18 mouse cellular contexts compared by ENCODE assay signal in genomic region chr12:79242921-79243320, GRCm38 (mm10). TPM values are rescaled to one million over a fixed set of nuclear protein-coding genes. Genes with fewer than 3 reads are reported as not detected.
DNase-seq lines count a peak whose midpoint lies in the region; TF ChIP-seq lines count a peak whose summit lies in the region.
"Had no signal": no experiment of that assay in that cellular context is flagged by ENCODE, and none has a peak within 500 bp of the region (broad histone marks: within the 10 kb centered on the region; RNA-seq: fewer than 3 reads in every experiment).

No protein-coding gene starts in this region.

- peak; percentile 81 to 90 for TF ChIP-seq EP300 in MEL (IDR thresholded peaks at IDR 0.05; ENCODE audit: low read depth in 1 of 2, low read length in 2 of 2)

- DNase-seq in retina, adult 2 months (ENCODE audit: low read depth, low spot score): peak; percentile 72
- no peak for DNase-seq in retina, postnatal 1 day
- peak; percentile 66 for DNase-seq in MEL (ENCODE audit: low read depth, low spot score)
- DNase-seq in MEL-GATA-1-ER (ENCODE audit: extremely low read depth, low read depth): peak; percentile 35
- DNase-seq in layer of hippocampus, postnatal 14 days (ENCODE audit: low spot score in 2 of 2): no peak
- DNase-seq: adrenal gland, adult 2 months; adrenal gland, postnatal 10 days; adrenal gland, postnatal 25 days; cerebellum, adult 11-12 months; cerebellum, adult 2 months; cerebellum, adult 9-10 months; cerebellum, postnatal 10 days; cerebellum, postnatal 25 days; forebrain, postnatal 0 days had no signal

- no peaks in the 10 kb centered on the region for H3K9me3 ChIP-seq in MEL (replicated peaks; ENCODE audit: insufficient read depth, low read length)
- H3K9me3 ChIP-seq: embryonic facial prominence, embryonic 10.5 days; embryonic facial prominence, embryonic 12.5 days; forebrain, embryonic 13.5 days; forebrain, embryonic 15.5 days had no signal

- no peak overlapping the region for H3K9ac ChIP-seq in MEL (ENCODE audit: control insufficient read depth, low read depth, low read length, poor library complexity, severe bottlenecking)
- H3K9ac ChIP-seq: embryonic facial prominence, embryonic 12.5 days; forebrain, embryonic 13.5 days; forebrain, embryonic 15.5 days; forebrain, postnatal 0 days had no signal

- TF ChIP-seq RAD21 in MEL (IDR thresholded peaks at IDR 0.05; ENCODE audit: low read depth, low read length): no peak

- no peaks in the 10 kb centered on the region for H3K79me2 ChIP-seq in MEL (ENCODE audit: control insufficient read depth, insufficient read depth, low read length, poor library complexity)

- peaks cover 8 to 20% of the 10 kb centered on the region in 2 experiments for H3K4me1 ChIP-seq in MEL (ENCODE audit: control insufficient read depth in 1 of 2, insufficient read depth in 2 of 2, low read length in 2 of 2)
- H3K4me1 ChIP-seq: embryonic facial prominence, embryonic 10.5 days; embryonic facial prominence, embryonic 12.5 days; forebrain, embryonic 13.5 days; forebrain, embryonic 15.5 days had no signal

- TF ChIP-seq CTCF in MEL (IDR thresholded peaks at IDR 0.05 in 2 of 3, conservative IDR thresholded peaks at IDR 0.05 in 1 of 3; ENCODE audit: control insufficient read depth in 1 of 3, insufficient read depth in 1 of 3, low read depth in 2 of 3, low read length in 3 of 3, poor library complexity in 1 of 3, severe bottlenecking in 1 of 3): no peak

- H3K4me3 ChIP-seq in MEL (ENCODE audit: control insufficient read depth in 1 of 2, insufficient read depth in 1 of 2, low read depth in 2 of 2, low read length in 2 of 2): no peak overlapping the region; a peak in 1 of 4 replicates
- H3K4me3 ChIP-seq: embryonic facial prominence, embryonic 10.5 days; embryonic facial prominence, embryonic 12.5 days; forebrain, embryonic 13.5 days; forebrain, embryonic 15.5 days had no signal

- peaks cover 8 to 17% of the 10 kb centered on the region in 2 experiments for H3K36me3 ChIP-seq in MEL (ENCODE audit: control insufficient read depth in 1 of 2, insufficient read depth in 2 of 2, low read length in 2 of 2)

- TF ChIP-seq POLR2A in MEL (IDR thresholded peaks at IDR 0.05; ENCODE audit: control insufficient read depth in 1 of 2, insufficient read depth in 1 of 2, low read depth in 1 of 2, low read length in 2 of 2, poor library complexity in 1 of 2): no peak

- peak overlapping the region; percentile 65 for H3K27ac ChIP-seq in MEL (ENCODE audit: control insufficient read depth, low read depth, low read length)
- H3K27ac ChIP-seq: embryonic facial prominence, embryonic 10.5 days; embryonic facial prominence, embryonic 12.5 days; forebrain, embryonic 13.5 days; forebrain, embryonic 15.5 days had no signal

- H3K27me3 ChIP-seq in MEL (ENCODE audit: control insufficient read depth in 1 of 2, insufficient read depth in 2 of 2, low read length in 2 of 2): no peaks in the 10 kb centered on the region
- H3K27me3 ChIP-seq: embryonic facial prominence, embryonic 12.5 days; forebrain, embryonic 13.5 days; forebrain, embryonic 15.5 days had no signal

TF ChIP-seq in MEL, 35 proteins besides CTCF, POLR2A, EP300 and RAD21:
- TF ChIP-seq ZKSCAN1 (IDR thresholded peaks at IDR 0.05; ENCODE audit: low read depth, low read length) (no peak), JUND (IDR thresholded peaks at IDR 0.05; ENCODE audit: low read depth, low read length) (no peak), MXI1 (IDR thresholded peaks at IDR 0.05; ENCODE audit: low read depth, low read length) (no peak), USF1 (IDR thresholded peaks at IDR 0.05; ENCODE audit: low read depth, low read length) (no peak), TBP (IDR thresholded peaks at IDR 0.05; ENCODE audit: low read depth, low read length) (no peak), MAFK (IDR thresholded peaks at IDR 0.05; ENCODE audit: borderline replicate concordance, low read depth, low read length) (no peak), UBTF (IDR thresholded peaks at IDR 0.05; ENCODE audit: borderline replicate concordance, insufficient read depth, low read depth, low read length) (no peak), GATA1 (IDR thresholded peaks at IDR 0.05; ENCODE audit: low read depth, low read length) (peak; percentile 82), SMC3 (IDR thresholded peaks at IDR 0.05; ENCODE audit: low read depth, low read length) (no peak), HCFC1 (IDR thresholded peaks at IDR 0.05; ENCODE audit: low read depth, low read length) (no peak), USF2 (IDR thresholded peaks at IDR 0.05; ENCODE audit: borderline replicate concordance in 1 of 2, insufficient read depth in 1 of 2, low read depth in 1 of 2, low read length in 2 of 2) (no peak), KAT2A (conservative IDR thresholded peaks at IDR 0.05; ENCODE audit: low read depth, low read length) (no peak), MEF2A (IDR thresholded peaks at IDR 0.05; ENCODE audit: extremely low read depth, insufficient replicate concordance, low read depth, low read length, poor library complexity, severe bottlenecking) (no peak), GABPA (IDR thresholded peaks at IDR 0.05; ENCODE audit: low read depth, low read length) (no peak), ZC3H11A (IDR thresholded peaks at IDR 0.05; ENCODE audit: low read depth, low read length) (no peak), MAZ (IDR thresholded peaks at IDR 0.05; ENCODE audit: low read depth, low read length) (no peak), ZMIZ1 (IDR thresholded peaks at IDR 0.05; ENCODE audit: low read depth, low read length) (no peak), BHLHE40 (IDR thresholded peaks at IDR 0.05; ENCODE audit: borderline replicate concordance, low read depth, low read length) (no peak), ZNF384 (IDR thresholded peaks at IDR 0.05; ENCODE audit: low read depth, low read length) (peak; percentile 86), POLR2AphosphoS5 (IDR thresholded peaks at IDR 0.05; ENCODE audit: borderline replicate concordance, low read depth, low read length) (no peak), MAX (IDR thresholded peaks at IDR 0.05; ENCODE audit: low read length) (no peak), CHD1 (IDR thresholded peaks at IDR 0.05; ENCODE audit: low read depth, low read length) (no peak), NRF1 (IDR thresholded peaks at IDR 0.05; ENCODE audit: insufficient read depth, low read depth, low read length, poor library complexity, severe bottlenecking) (no peak), ELF1 (IDR thresholded peaks at IDR 0.05; ENCODE audit: low read depth, low read length) (no peak), ETS1 (IDR thresholded peaks at IDR 0.05; ENCODE audit: low read depth, low read length) (peak; percentile 65), MYB (IDR thresholded peaks at IDR 0.05; ENCODE audit: low read depth, low read length) (peak; percentile 71; the same call in 1 of the 2 replicates), MYC (IDR thresholded peaks at IDR 0.05; ENCODE audit: low read depth, low read length) (no peak), RCOR1 (IDR thresholded peaks at IDR 0.05; ENCODE audit: low read depth, low read length) (peak; percentile 57; the same call in 1 of the 2 replicates), NELFE (IDR thresholded peaks at IDR 0.05; ENCODE audit: low read depth, low read length) (no peak), E2F4 (IDR thresholded peaks at IDR 0.05; ENCODE audit: borderline replicate concordance, low read depth, low read length) (no peak), TCF12 (IDR thresholded peaks at IDR 0.05; ENCODE audit: low read depth, low read length) (peak; percentile 86), TAL1 (IDR thresholded peaks at IDR 0.05; ENCODE audit: low read length) (peak; percentile 48), CHD2 (IDR thresholded peaks at IDR 0.05; ENCODE audit: low read length) (no peak), POLR2AphosphoS2 (IDR thresholded peaks at IDR 0.05; ENCODE audit: low read length) (no peak), SIN3A (IDR thresholded peaks at IDR 0.05; ENCODE audit: low read length) (peak; percentile 52; the same call in 1 of the 2 replicates)

RNA-seq across cellular contexts. Expression of gene Rdh12, which starts 34.2 kb away (rescaled TPM):
- total RNA-seq in MEL (2012; rRNA removed): 0.15 and 0.29 TPM in 2 replicates
- polyA plus RNA-seq in MEL (2012; ENCODE audit: insufficient read depth in 1 of 2, insufficient read length in 2 of 2, low read depth in 1 of 2, low replicate concordance in 2 of 2, missing spikeins in 1 of 2): under 1 TPM in 1 of 2 experiments, not detected in 1; 0.35 TPM
- total RNA-seq in layer of hippocampus, postnatal 14 days (2021): 1 to 10 TPM; 1.2 to 2.4 TPM

RNA-seq across cellular contexts. Expression of gene Rdh11, which starts 50.8 kb away (rescaled TPM):
- 26.7 and 29.8 TPM in 2 replicates for total RNA-seq in MEL (2012; rRNA removed)
- 10 to 100 TPM; 22.0 to 44.5 TPM for polyA plus RNA-seq in MEL (2012; ENCODE audit: insufficient read depth in 1 of 2, insufficient read length in 2 of 2, low read depth in 1 of 2, low replicate concordance in 2 of 2, missing spikeins in 1 of 2)
- 10 to 100 TPM; 23.6 to 23.9 TPM for total RNA-seq in layer of hippocampus, postnatal 14 days (2021)

RNA-seq across cellular contexts. Expression of gene Zfyve26, which starts 53.2 kb away (rescaled TPM):
- 7.2 and 9.2 TPM in 2 replicates for total RNA-seq in MEL (2012; rRNA removed)
- 100 to 1,000 TPM in 1 of 2 experiments, 10 to 100 TPM in 1; 16.2 to 110 TPM for polyA plus RNA-seq in MEL (2012; ENCODE audit: insufficient read depth in 1 of 2, insufficient read length in 2 of 2, low read depth in 1 of 2, low replicate concordance in 2 of 2, missing spikeins in 1 of 2)
- 10 to 100 TPM; 27.0 to 30.0 TPM for total RNA-seq in layer of hippocampus, postnatal 14 days (2021)

RNA-seq across cellular contexts. Expression of gene Rad51b, which starts 54.2 kb away (rescaled TPM):
- 3.6 and 4.2 TPM in 2 replicates for total RNA-seq in MEL (2012; rRNA removed)
- 1 to 10 TPM in 1 of 2 experiments, not detected in 1; 5.7 TPM for polyA plus RNA-seq in MEL (2012; ENCODE audit: insufficient read depth in 1 of 2, insufficient read length in 2 of 2, low read depth in 1 of 2, low replicate concordance in 2 of 2, missing spikeins in 1 of 2)
- total RNA-seq in layer of hippocampus, postnatal 14 days (2021): under 1 TPM; 0.33 to 0.46 TPM

Comparison
In these comparisons a context has a peak if more than half of its experiments do, and no peak if none do; other contexts are left out.
1. DNase-seq: peak in retina, adult 2 months (single experiment), MEL (single experiment) and MEL-GATA-1-ER (single experiment); none in retina, postnatal 1 day (single experiment) and layer of hippocampus, postnatal 14 days (0 of 2).